Mouse (Mus musculus): Measurements from ENCODE around the gene Nr1d1.

The Nr1d1 gene

DNA sequence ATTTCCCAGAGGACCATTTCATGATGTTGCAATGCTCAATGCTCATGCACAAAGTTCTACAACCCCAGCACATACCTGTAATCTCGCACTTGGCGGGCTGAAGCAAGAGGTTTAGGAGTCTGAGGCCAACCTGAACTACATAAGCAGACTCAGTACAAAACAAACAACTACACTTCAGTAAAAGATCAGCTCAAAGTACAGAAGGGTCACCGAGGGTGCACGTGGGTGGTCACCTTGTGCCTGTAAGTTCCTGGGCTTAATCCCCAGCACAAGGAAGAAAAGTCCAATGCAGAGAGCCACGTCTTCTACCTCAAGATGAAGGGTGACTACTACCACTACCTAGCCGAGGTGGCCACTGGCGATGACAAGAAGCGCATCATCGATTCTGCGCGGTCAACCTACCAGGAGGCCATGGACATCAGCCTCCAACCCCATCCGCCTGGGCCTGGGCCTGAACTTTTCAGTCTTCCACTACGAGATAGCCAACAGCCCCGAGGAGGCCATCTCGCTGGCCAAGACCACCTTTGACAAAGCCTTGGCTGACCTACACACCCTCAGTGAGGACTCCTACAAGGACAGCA, 49.1 kb downstream of the Nr1d1 start:
- H3K27me3 ChIP-seq (ENCODE audit: control insufficient read depth, insufficient read depth, low read length, poor library complexity, severe bottlenecking) = no peaks in the 10 kb centered on the region
- peaks cover 5% of the 10 kb centered on the region for H3K36me3 ChIP-seq (ENCODE audit: control insufficient read depth, insufficient read depth, low read length, poor library complexity, severe bottlenecking)
- no peak for DNase-seq (ENCODE audit: low read depth, low spot score)

DNA sequence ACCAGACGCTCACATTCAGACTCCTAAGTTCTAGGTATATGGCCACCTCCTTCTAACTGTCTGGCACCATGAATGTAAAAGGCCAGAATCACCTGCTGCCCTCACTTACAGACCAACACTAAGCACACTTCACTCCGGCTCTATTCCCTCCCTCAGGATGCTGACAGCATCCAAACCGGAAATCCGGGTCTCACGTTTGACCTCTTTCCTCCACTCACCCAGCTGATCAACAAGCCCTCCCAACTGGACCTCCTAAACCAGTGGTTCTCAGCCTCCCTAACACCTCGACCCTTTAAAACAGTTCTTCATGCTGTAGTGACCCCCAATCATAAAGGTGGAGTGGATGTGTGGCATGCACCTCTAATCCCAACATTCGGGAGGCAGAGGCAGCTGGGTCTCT, 52.0 kb downstream of the Nr1d1 start:
- Histone ChIP-seq H3K36me3 (ENCODE audit: control insufficient read depth, insufficient read depth, low read length, poor library complexity, severe bottlenecking) (peaks cover 5% of the 10 kb centered on the region), H3K27me3 (ENCODE audit: control insufficient read depth, insufficient read depth, low read length, poor library complexity, severe bottlenecking) (no peaks in the 10 kb centered on the region)
- DNase-seq (ENCODE audit: low read depth, low spot score) = no peak

DNA sequence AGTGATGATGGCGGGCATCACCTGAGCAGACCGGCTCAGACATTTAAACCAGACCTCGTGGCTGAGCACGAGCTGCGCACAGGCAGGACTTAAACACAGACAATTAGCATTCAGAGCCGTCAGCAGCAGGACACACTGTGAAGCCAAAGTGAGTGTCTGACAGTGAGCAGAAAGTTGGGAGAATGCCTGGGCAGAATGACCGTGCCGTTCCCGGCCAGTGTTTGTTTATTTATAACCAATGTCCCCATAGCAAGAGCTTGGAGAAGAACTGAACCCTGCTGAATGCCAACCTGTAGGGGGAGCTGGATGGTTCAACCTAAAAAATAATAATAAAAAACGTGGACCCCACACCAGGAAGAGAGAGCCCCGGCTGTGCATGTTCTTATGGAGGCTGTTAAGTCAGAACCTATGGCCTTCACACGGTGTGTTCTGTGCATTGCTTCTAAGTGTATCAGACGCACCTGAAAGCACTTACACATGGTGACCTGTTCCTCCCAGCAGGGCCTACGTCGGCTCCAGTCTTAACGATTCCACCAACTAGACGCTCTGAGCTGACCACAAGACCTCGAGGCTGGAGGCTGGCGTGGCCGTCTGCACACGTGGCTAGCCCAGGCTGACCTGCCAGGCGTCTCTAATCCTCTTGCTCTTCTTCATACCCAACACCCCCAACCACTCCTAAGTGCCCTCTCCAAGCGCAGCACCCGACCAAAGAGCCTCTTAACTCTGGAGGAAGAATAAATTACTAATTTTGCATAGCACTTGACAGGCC, 53.5 kb downstream of the Nr1d1 start:
- Histone ChIP-seq H3K27me3 (ENCODE audit: control insufficient read depth, insufficient read depth, low read length, poor library complexity, severe bottlenecking) (no peaks in the 10 kb centered on the region), H3K36me3 (ENCODE audit: control insufficient read depth, insufficient read depth, low read length, poor library complexity, severe bottlenecking) (peaks cover 2% of the 10 kb centered on the region; the same call in 1 of the 2 replicates)
- DNase-seq (ENCODE audit: low read depth, low spot score) = no peak

DNA sequence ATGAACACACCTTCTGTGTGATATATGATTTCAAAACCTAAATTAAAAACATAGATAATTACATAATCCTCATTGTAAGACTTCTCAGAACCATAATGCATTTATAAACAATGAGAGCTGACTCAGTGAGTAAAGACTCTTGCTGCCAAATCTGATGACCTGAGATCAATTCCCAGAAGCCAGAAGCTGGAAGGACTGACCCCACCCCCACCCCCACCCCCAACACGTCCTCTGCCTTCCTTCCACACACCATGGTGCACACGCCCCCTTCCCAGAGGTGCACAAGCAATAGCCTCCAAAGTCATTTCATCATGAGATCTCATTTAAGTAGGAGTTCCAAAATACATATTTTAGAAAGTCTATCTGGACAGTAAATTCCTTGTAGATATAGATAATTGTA, 54.4 kb downstream of the Nr1d1 start:
- no peaks in the 10 kb centered on the region for H3K27me3 ChIP-seq (ENCODE audit: control insufficient read depth, insufficient read depth, low read length, poor library complexity, severe bottlenecking)
- DNase-seq (ENCODE audit: low read depth, low spot score) = no peak
- H3K36me3 ChIP-seq (ENCODE audit: control insufficient read depth, insufficient read depth, low read length, poor library complexity, severe bottlenecking) = peaks cover 3% of the 10 kb centered on the region; the same call in 1 of the 2 replicates

Data from splenic B cell, adult 2 months (primary cell).